Comparison of ENCODE assay signal across 8 mouse cellular contexts in genomic region chr2:32536634-32537359, GRCm38 (mm10). TPM values are rescaled to one million over a fixed set of nuclear protein-coding genes. Genes with fewer than 3 reads are reported as not detected.
DNase-seq lines count a peak whose midpoint lies in the region; ATAC-seq and TF ChIP-seq lines count a peak whose summit lies in the region.

No protein-coding gene starts in this region.

- H3K9me3 ChIP-seq in forebrain, embryonic 13.5 days (replicated peaks) = no peaks in the 10 kb centered on the region

- H3K4me3 ChIP-seq in forebrain, embryonic 13.5 days = peak overlapping the region; percentile 93
- H3K4me3 ChIP-seq in lung, adult 2 months (replicated peaks; ENCODE audit: extremely low read depth, low read depth, low read length) = peak overlapping the region; percentile 64

- WGBS in forebrain, embryonic 13.5 days = 4% methylated on average over 11 of the region's 11 CpGs
- WGBS in lung, adult 2 months = 3% methylated on average over 11 of the region's 11 CpGs

- intact Hi-C loops in heart, postnatal 14 days (cut with DNase I) = loop anchor here (2.0 kb wide), 1 partner anchor 30 kb away; no protein-coding TSS in a partner anchor

- no peak overlapping the region; the same call in 1 of the 2 replicates for H3K27ac ChIP-seq in forebrain, embryonic 13.5 days

- peak overlapping the region; percentile 92 for H3K9ac ChIP-seq in forebrain, embryonic 13.5 days

- H3K4me1 ChIP-seq in forebrain, embryonic 13.5 days = peaks cover 57% of the 10 kb centered on the region
- peaks cover 18% of the 10 kb centered on the region; the same call in 1 of the 2 replicates for H3K4me1 ChIP-seq in lung, adult 2 months (ENCODE audit: control insufficient read depth, insufficient read depth, low read length)

- ATAC-seq in forebrain, embryonic 13.5 days = no peak
- ATAC-seq in neutrophil, adult 5-6 weeks (ENCODE audit: extremely low read depth, insufficient number of reproducible peaks, low FRiP score, poor library complexity, severe bottlenecking) = peak; percentile 45

- no peak for TF ChIP-seq POLR2A in lung, adult 2 months (IDR thresholded peaks at IDR 0.05; ENCODE audit: borderline replicate concordance, extremely low read depth, low read depth, low read length)

- H3K36me3 ChIP-seq in forebrain, embryonic 13.5 days (ENCODE audit: poor library complexity, severe bottlenecking) = no peaks in the 10 kb centered on the region

- DNase-seq in B cell, adult 2 months = peak; percentile 55 to 61
- peak; percentile 52 for DNase-seq in adrenal gland, postnatal 25 days
- peak; percentile 42 to 58 for DNase-seq in heart, postnatal 14 days
- DNase-seq in kidney, postnatal 4 days = peak; percentile 60 to 70
- DNase-seq in lung, adult 2 months = peak; percentile 60
- DNase-seq in T-cell, adult 2 months (ENCODE audit: low spot score) = no peak

- H3K27me3 ChIP-seq in forebrain, embryonic 13.5 days = no peaks in the 10 kb centered on the region

- peak overlapping the region; percentile 84 for H3K4me2 ChIP-seq in forebrain, embryonic 13.5 days

- peak; percentile 43; the same call in 1 of the 2 replicates for TF ChIP-seq CTCF in lung, adult 2 months (IDR thresholded peaks at IDR 0.05; ENCODE audit: insufficient read depth, low read length)

RNA-seq across cellular contexts. Expression of gene Fam102a, which starts 1.7 kb away (rescaled TPM):
- 32.3 and 35.5 TPM in 2 replicates for total RNA-seq in adrenal gland, postnatal 25 days (2021)
- polyA plus RNA-seq in forebrain, embryonic 13.5 days (2015; fragmentation: Nextera tagmentation; extraction: Ambion mirVana) = 4.5 and 5.2 TPM in 2 replicates
- 1 to 10 TPM; 8.6 to 9.7 TPM for total RNA-seq in heart, postnatal 14 days (2021)
- polyA plus RNA-seq in lung, adult 2 months (2012; rRNA removed) = 23.7 and 24.0 TPM in 2 replicates
- 36.8 and 38.4 TPM in 2 replicates for total RNA-seq in neutrophil, adult 5-6 weeks (2017)

RNA-seq across cellular contexts. Expression of gene Dpm2, which starts 33.9 kb away (rescaled TPM):
- total RNA-seq in adrenal gland, postnatal 25 days (2021) = 63.7 and 66.8 TPM in 2 replicates
- polyA plus RNA-seq in forebrain, embryonic 13.5 days (2015; fragmentation: Nextera tagmentation; extraction: Ambion mirVana) = 127 and 129 TPM in 2 replicates
- total RNA-seq in heart, postnatal 14 days (2021) = 10 to 100 TPM; 21.4 to 22.7 TPM
- polyA plus RNA-seq in lung, adult 2 months (2012; rRNA removed) = 116 and 118 TPM in 2 replicates
- 38.6 and 47.6 TPM in 2 replicates for total RNA-seq in neutrophil, adult 5-6 weeks (2017)

RNA-seq across cellular contexts. Expression of gene Pip5kl1, which starts 37.8 kb away (rescaled TPM):
- not detected in 2 replicates for total RNA-seq in adrenal gland, postnatal 25 days (2021)
- 1.7 and 3.4 TPM in 2 replicates for polyA plus RNA-seq in forebrain, embryonic 13.5 days (2015; fragmentation: Nextera tagmentation; extraction: Ambion mirVana)
- total RNA-seq in heart, postnatal 14 days (2021) = not detected
- polyA plus RNA-seq in lung, adult 2 months (2012; rRNA removed) = 0.12 and 0.55 TPM in 2 replicates
- total RNA-seq in neutrophil, adult 5-6 weeks (2017) = 1.3 and 1.4 TPM in 2 replicates

RNA-seq across cellular contexts. Expression of gene 9430097D07Rik, which starts 38.7 kb away (rescaled TPM):
- not detected in 2 replicates for total RNA-seq in adrenal gland, postnatal 25 days (2021)
- 0.18 and 0.39 TPM in 2 replicates for polyA plus RNA-seq in forebrain, embryonic 13.5 days (2015; fragmentation: Nextera tagmentation; extraction: Ambion mirVana)
- not detected for total RNA-seq in heart, postnatal 14 days (2021)
- polyA plus RNA-seq in lung, adult 2 months (2012; rRNA removed) = not detected in 2 replicates
- total RNA-seq in neutrophil, adult 5-6 weeks (2017) = not detected in 2 replicates

RNA-seq across cellular contexts. Expression of gene St6galnac4, which starts 50.1 kb away (rescaled TPM):
- total RNA-seq in adrenal gland, postnatal 25 days (2021) = 8.8 and 9.4 TPM in 2 replicates
- polyA plus RNA-seq in forebrain, embryonic 13.5 days (2015; fragmentation: Nextera tagmentation; extraction: Ambion mirVana) = 14.5 and 16.5 TPM in 2 replicates
- total RNA-seq in heart, postnatal 14 days (2021) = 10 to 100 TPM; 22.8 to 23.6 TPM
- 39.5 and 40.4 TPM in 2 replicates for polyA plus RNA-seq in lung, adult 2 months (2012; rRNA removed)
- total RNA-seq in neutrophil, adult 5-6 weeks (2017) = 13.6 and 16.9 TPM in 2 replicates
